Mouse (Mus musculus) heart, embryonic 12.5 days (tissue): Measurements from ENCODE around the gene Sergef. TPM values are rescaled to one million over a fixed set of nuclear protein-coding genes. Genes with fewer than 3 reads are reported as not detected.
A peak's percentile ranks its signal among the peaks of the same experiment; 100 is the strongest.
"Not testable (repeated sequence)": the region's sequence is repeated elsewhere in the genome, so short reads cannot be mapped to it uniquely, and the experiment has no call there.

Experiments
- ATAC-seq: fragments of 200-750 bp; cut with Nextera tagmentation; 2 replicates; pipeline ENCODE4 v1.8.0; 2017; ENCODE audit warnings: moderate TSS enrichment, moderate library complexity; ENCODE audit not compliant: insufficient number of reproducible peaks, low FRiP score
- H3K27ac ChIP-seq: fragments of 300-500 bp; sonication (generic); 2 replicates; pipeline ENCODE4 v1.5.1; 2016; ENCODE audit warnings: mild to moderate bottlenecking, moderate library complexity; ENCODE audit not compliant: poor library complexity, severe bottlenecking
- H3K27me3 ChIP-seq: fragments of 300-500 bp; sonication (generic); replicated peaks from 2 replicates; pipeline ENCODE4 v1.6.1; 2016; ENCODE audit warnings: mild to moderate bottlenecking, moderate library complexity
- H3K36me3 ChIP-seq: fragments of 300-500 bp; sonication (generic); 2 replicates; pipeline ENCODE4 v1.6.1; 2016; ENCODE audit warnings: mild to moderate bottlenecking, moderate library complexity
- H3K4me1 ChIP-seq: fragments of 300-500 bp; sonication (generic); replicated peaks from 2 replicates; pipeline ENCODE4 v1.6.1; 2016; ENCODE audit warnings: mild to moderate bottlenecking
- H3K4me2 ChIP-seq: fragments of 300-500 bp; sonication (generic); 2 replicates; pipeline ENCODE4 v1.6.1; 2016; ENCODE audit warnings: mild to moderate bottlenecking, moderate library complexity
- H3K4me3 ChIP-seq: fragments of 300-500 bp; sonication (generic); 2 replicates; pipeline ENCODE4 v1.5.1; 2016; ENCODE audit warnings: mild to moderate bottlenecking
- H3K9ac ChIP-seq: fragments of 300-500 bp; sonication (generic); 2 replicates; pipeline ENCODE4 v1.6.1; 2016; ENCODE audit warnings: mild to moderate bottlenecking, moderate library complexity
- H3K9me3 ChIP-seq: fragments of 300-500 bp; sonication (generic); replicated peaks from 2 replicates; pipeline ENCODE4 v1.6.1; 2016; ENCODE audit warnings: mild to moderate bottlenecking, moderate library complexity
- WGBS: fragments of 180-500 bp; shearing (Covaris S2); methylation state at CpG from one replicate; pipeline ENCODE4 v1.1.7; 2016; 5-methylcytosine and 5-hydroxymethylcytosine counted together
- polyA plus RNA-seq: library from polyadenylated mRNA; unstranded; fragments of >200 nt; fragmentation: Nextera tagmentation; extraction: Ambion mirVana; gene quantifications from 2 replicates; pipeline ENCODE4 v1.2.1, GENCODE M21; 2016

Gene Sergef
- polyA plus RNA-seq, 1 experiment from 2014 or later, result 9.8 TPM

GRCm38 (mm10) chr7:46661591-46662090, 22.0 kb upstream of the Sergef start:
- no peaks in the 10 kb centered on the region for H3K36me3 ChIP-seq
- no peak overlapping the region for H3K9ac ChIP-seq
- no peaks in the 10 kb centered on the region for H3K4me1 ChIP-seq
- no peak overlapping the region for H3K27ac ChIP-seq
- no peak overlapping the region for H3K4me3 ChIP-seq
- no peaks in the 10 kb centered on the region for H3K9me3 ChIP-seq
- H3K4me2 ChIP-seq, result no peak overlapping the region
- WGBS, result 65% methylated on average over 18 of the region's 18 CpGs
- no peak for ATAC-seq
- H3K27me3 ChIP-seq, result peaks cover 15% of the 10 kb centered on the region

DNA sequence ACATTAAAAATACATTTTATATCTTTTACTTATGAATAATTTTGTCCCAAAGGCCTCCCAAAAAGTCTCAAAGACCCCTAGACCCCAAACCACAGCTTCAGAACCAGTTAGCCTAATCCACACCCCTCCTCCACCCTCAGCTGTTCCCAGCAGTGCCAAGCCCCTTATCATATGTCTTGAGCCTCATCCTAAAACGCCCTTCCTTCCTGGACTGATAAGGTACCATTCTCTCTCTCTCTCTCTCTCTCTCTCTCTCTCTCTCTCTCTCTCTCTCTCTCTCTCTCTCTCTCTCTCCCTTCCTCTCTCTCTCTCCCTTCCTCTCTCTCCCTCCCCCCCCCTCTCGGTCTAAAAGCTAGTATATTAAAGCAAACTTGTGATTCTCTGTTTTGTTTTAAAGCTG, 12.7 kb upstream of the Sergef start:
- peaks cover 4% of the 10 kb centered on the region for H3K27me3 ChIP-seq
- H3K9ac ChIP-seq, result no peak overlapping the region
- no peak overlapping the region for H3K4me3 ChIP-seq
- no peak overlapping the region for H3K4me2 ChIP-seq
- WGBS, result 41% methylated on average over 2 of the region's 2 CpGs
- no peaks in the 10 kb centered on the region for H3K4me1 ChIP-seq
- no peak overlapping the region for H3K27ac ChIP-seq
- no peaks in the 10 kb centered on the region for H3K36me3 ChIP-seq
- no peaks in the 10 kb centered on the region for H3K9me3 ChIP-seq
- ATAC-seq, result no peak

GRCm38 (mm10) chr7:46650231-46650630, 10.6 kb upstream of the Sergef start:
- H3K36me3 ChIP-seq, H3K9me3 ChIP-seq, H3K4me2 ChIP-seq, H3K9ac ChIP-seq, H3K27me3 ChIP-seq, H3K4me1 ChIP-seq, ATAC-seq, H3K27ac ChIP-seq, H3K4me3 ChIP-seq: not testable (repeated sequence)
- WGBS, result 38% methylated on average over 5 of the region's 5 CpGs

DNA sequence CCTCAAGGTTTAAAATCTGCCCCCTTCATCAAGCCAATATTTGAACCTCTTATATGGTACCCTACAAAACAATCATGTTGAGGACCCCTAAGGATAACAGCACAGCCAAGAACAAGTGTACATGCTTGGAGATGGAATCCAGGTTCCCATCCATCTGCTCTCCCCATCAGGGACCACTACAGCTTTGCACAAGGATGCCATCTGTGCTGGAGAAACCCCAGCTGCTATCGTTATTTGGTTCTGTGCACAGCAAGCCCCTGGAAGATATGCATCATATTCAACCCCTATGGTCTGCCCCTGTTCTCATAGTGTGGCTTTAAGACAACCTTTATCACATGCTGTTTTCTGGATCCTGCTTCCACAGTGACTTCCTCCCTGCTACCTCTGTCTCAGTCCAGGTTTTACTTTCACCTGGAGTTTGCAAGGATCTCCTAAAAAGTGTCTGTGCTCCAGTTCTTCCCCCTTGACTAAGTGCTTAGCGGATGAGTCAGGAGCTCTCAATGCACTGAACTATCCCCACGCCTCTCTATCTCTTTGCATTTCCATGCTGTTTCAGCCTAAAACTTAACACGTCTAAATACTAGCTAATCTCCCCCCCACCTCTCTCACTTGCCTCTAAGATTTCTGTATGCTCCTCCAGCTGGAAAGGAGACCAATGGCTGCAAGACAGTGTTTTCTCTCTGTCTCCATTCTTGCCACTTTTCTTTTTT, 9.0 kb upstream of the Sergef start:
- Histone ChIP-seq H3K4me3 (no peak overlapping the region), H3K4me1 (no peaks in the 10 kb centered on the region), H3K36me3 (no peaks in the 10 kb centered on the region), H3K9me3 (no peaks in the 10 kb centered on the region), H3K9ac (no peak overlapping the region), H3K27me3 (peaks cover 7% of the 10 kb centered on the region), H3K27ac (no peak overlapping the region), H3K4me2 (no peak overlapping the region)
- WGBS, result 61% methylated on average over 4 of the region's 4 CpGs
- no peak for ATAC-seq

DNA sequence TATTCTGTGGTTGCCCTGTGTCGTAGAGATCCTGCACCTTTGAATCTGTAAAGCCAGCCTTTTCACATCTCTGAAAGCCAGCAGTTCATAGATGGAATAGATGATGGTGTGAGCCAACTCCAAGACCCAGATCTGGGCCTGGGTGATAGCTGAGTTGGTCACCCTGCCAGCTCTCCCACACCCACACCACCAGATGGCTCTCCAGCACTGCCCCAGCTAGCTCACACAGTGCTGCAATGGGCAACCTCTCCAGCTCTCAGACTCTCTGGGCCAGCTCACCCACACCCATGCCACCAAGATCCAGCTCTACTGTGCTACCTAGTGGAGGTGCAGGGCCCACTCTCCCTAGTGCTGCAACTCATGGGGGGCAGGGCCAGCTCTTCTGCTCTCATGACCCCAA, 3.6 kb upstream of the Sergef start:
- Histone ChIP-seq H3K4me2 (no peak overlapping the region), H3K36me3 (no peaks in the 10 kb centered on the region), H3K4me3 (no peak overlapping the region), H3K9me3 (no peaks in the 10 kb centered on the region), H3K4me1 (peaks cover 15% of the 10 kb centered on the region), H3K27ac (no peak overlapping the region), H3K9ac (no peak overlapping the region), H3K27me3 (peaks cover 7% of the 10 kb centered on the region; the same call in 1 of the 2 replicates)
- no peak for ATAC-seq
- 89% methylated on average over 1 of the region's 1 CpGs for WGBS

- 19% methylated on average over 17 of the region's 17 CpGs for WGBS
- Histone ChIP-seq H3K4me2 (peak overlapping the region; percentile 92), H3K4me3 (peak overlapping the region; percentile 65), H3K27ac (no peak overlapping the region), H3K9ac (peak overlapping the region; percentile 76), H3K4me1 (peaks cover 16% of the 10 kb centered on the region), H3K27me3 (no peaks in the 10 kb centered on the region), H3K9me3 (no peaks in the 10 kb centered on the region), H3K36me3 (no peaks in the 10 kb centered on the region)
- peak; percentile 9; the same call in 1 of the 2 replicates for ATAC-seq
Observed at GRCm38 (mm10) chr7:46640062-46640461, 455 bp upstream of the Sergef start.

DNA sequence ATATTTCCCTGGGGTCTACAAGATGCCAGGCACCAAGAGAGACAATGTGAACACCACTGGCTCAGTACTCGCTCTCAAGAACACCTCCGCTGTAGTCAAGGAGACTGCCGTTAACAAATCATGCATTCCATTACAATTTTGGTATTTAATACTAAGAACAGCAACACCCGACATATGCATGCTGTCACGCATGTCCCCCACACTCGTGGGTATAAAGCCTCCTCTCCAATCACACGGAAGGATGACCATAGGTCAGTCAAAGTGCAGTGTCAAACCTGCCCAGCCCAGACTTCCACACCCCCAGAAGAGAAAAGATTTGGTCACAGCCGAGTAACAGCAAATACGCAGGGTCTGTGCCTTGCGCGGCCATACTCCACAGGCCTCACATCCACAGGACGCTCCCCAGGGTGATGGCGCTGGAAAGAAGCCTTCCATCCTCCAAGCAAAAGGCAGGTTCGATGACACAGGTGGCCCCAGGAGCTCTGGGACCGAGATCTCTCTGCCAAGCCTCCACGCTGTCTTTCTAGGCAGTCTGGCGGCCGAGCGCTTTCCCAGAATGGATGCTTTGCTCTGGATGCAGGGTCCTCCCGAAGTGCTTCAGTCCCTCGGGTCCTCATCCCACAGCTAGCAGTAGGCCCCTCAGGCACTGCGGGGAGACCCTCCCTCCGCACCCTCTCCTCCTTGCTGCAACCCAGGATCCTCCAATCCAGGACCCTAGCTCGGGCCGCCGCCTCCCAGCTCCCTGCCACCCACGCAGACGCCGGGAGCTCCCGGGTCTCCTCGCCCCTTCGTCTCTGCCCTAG, 517 bp downstream of the Sergef start:
- peak overlapping the region; percentile 65 for H3K4me3 ChIP-seq
- peaks cover 16% of the 10 kb centered on the region for H3K4me1 ChIP-seq
- no peaks in the 10 kb centered on the region for H3K36me3 ChIP-seq
- ATAC-seq, result peak; percentile 41; the same call in 1 of the 2 replicates
- peak overlapping the region; percentile 76 for H3K9ac ChIP-seq
- no peaks in the 10 kb centered on the region for H3K9me3 ChIP-seq
- no peaks in the 10 kb centered on the region for H3K27me3 ChIP-seq
- WGBS, result 10% methylated on average over 32 of the region's 32 CpGs
- H3K27ac ChIP-seq, result peak overlapping the region; percentile 29; the same call in 1 of the 2 replicates
- peak overlapping the region; percentile 92 for H3K4me2 ChIP-seq

GRCm38 (mm10) chr7:46628375-46628975, 11.1 kb downstream of the Sergef start:
- Histone ChIP-seq H3K9me3 (no peaks in the 10 kb centered on the region), H3K4me1 (peaks cover 7% of the 10 kb centered on the region), H3K36me3 (peaks cover 21% of the 10 kb centered on the region), H3K27ac (no peak overlapping the region), H3K9ac (no peak overlapping the region), H3K27me3 (no peaks in the 10 kb centered on the region), H3K4me3 (no peak overlapping the region), H3K4me2 (no peak overlapping the region)
- no peak for ATAC-seq
- WGBS, result 41% methylated on average over 8 of the region's 8 CpGs

DNA sequence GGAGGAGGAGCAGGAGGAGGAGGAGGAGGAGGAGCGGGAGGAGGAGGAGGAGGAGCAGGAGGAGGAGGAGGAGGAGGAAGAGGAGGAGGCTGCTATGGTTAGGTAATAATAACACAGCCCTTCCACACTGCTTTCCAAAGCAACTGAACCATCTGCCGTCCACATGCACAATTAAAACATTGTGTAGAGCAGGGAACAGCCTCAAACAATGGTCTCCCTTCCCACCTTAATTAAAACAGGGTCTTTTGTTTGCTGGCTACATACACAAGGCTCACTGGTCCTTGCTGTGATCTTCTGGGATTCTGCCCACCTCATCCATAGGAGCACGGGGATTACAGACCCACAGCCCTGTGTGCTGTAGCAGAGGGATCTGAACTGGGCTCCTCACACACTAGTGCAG, 15.6 kb downstream of the Sergef start:
- Histone ChIP-seq H3K4me3 (no peak overlapping the region), H3K27me3 (no peaks in the 10 kb centered on the region), H3K9me3 (no peaks in the 10 kb centered on the region), H3K4me1 (peaks cover 4% of the 10 kb centered on the region), H3K9ac (no peak overlapping the region), H3K36me3 (peaks cover 14% of the 10 kb centered on the region), H3K4me2 (no peak overlapping the region), H3K27ac (no peak overlapping the region)
- 84% methylated on average over 2 of the region's 3 CpGs for WGBS
- ATAC-seq, result no peak

DNA sequence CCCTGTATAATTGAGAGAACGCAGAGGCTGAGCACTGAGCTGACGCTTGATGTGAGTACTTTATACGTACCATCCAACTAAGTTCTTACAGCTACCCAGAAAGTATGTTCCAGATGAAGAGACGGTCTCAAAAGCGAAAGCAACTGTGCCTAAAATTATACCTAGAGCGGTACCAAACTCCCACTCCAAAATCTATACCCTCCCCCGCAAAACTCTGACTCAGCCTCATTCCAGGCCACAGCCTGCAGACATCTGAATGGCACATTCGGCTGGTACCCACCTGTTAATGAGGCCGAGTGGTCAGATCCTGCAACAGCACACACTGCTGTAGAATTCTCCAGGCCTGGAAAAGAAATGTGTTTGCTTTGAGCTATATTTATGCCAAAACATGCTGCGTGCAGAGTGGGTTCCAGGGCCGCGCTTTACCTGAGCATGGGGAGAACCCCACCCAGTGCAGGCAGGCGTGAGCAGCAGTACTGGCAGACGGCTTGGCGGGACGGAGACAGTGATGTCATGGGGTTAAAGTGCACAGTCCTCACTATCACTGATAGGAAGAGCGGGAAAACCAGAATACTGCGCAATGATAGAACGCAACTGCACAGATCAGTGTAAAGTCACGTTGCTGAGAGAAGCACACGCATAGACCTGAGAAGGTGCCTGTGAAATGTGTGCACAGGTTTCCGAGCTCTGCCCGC, 21.0 kb downstream of the Sergef start:
- Histone ChIP-seq H3K4me3 (no peak overlapping the region), H3K4me2 (no peak overlapping the region), H3K9ac (no peak overlapping the region), H3K27ac (no peak overlapping the region), H3K9me3 (no peaks in the 10 kb centered on the region), H3K36me3 (peaks cover 14% of the 10 kb centered on the region), H3K27me3 (no peaks in the 10 kb centered on the region), H3K4me1 (peaks cover 18% of the 10 kb centered on the region; the same call in 1 of the 2 replicates)
- no peak for ATAC-seq
- WGBS, result 86% methylated on average over 23 of the region's 23 CpGs
